Mouse (Mus musculus): ENCODE data around the gene Msantd2. TPM values are rescaled to one million over a fixed set of nuclear protein-coding genes. Genes with fewer than 3 reads are reported as not detected.

The Msantd2 gene
- polyA plus RNA-seq, 1 experiment: 10.4 TPM

DNA sequence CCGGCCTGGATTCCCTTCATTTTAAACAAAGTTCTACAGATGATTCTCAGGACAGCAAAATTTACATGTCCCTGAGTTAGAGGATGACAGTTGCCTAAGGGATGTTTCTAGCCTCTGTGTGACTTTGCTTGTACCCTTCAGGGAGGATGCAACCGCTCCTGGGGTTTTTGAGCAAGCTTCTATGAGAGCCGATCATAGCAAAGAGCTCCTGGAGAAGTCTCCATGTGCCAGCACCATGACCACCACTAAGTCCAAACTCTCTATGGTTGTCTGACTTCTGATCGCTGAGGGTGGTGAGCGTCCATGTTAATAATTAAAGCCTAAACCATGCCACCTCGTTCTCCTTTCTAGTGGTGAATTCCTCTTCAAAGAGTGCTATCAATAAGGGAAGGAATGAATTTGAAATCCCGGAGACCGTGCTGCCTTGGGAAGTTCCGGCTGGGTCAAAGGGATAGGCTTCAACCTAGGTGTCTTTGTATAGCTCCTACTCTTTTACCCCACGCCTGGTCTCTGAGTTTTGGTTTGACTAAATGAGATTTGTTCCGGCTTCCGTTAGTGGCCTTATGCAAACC lies 54.8 kb downstream of the Msantd2 start:
- no peak overlapping the region; the same call in none of the 2 replicates for H3K4me3 ChIP-seq (ENCODE audit: insufficient read depth, low read depth, low read length)
- H3K27ac ChIP-seq (replicated peaks; ENCODE audit: low read depth, low read length): peak overlapping the region; percentile 76
- H3K4me1 ChIP-seq (ENCODE audit: control insufficient read depth, insufficient read depth, insufficient read length, low read length): peaks cover 38% of the 10 kb centered on the region

- Histone ChIP-seq H3K4me1 (ENCODE audit: control insufficient read depth, insufficient read depth, insufficient read length, low read length) (peaks cover 32% of the 10 kb centered on the region), H3K4me3 (ENCODE audit: insufficient read depth, low read depth, low read length) (peak overlapping the region; percentile 54), H3K27ac (replicated peaks; ENCODE audit: low read depth, low read length) (peak overlapping the region; percentile 57; the same call in 1 of the 2 replicates)
Observed at GRCm38 (mm10) chr9:37544447-37545165, 55.5 kb downstream of the Msantd2 start.

DNA sequence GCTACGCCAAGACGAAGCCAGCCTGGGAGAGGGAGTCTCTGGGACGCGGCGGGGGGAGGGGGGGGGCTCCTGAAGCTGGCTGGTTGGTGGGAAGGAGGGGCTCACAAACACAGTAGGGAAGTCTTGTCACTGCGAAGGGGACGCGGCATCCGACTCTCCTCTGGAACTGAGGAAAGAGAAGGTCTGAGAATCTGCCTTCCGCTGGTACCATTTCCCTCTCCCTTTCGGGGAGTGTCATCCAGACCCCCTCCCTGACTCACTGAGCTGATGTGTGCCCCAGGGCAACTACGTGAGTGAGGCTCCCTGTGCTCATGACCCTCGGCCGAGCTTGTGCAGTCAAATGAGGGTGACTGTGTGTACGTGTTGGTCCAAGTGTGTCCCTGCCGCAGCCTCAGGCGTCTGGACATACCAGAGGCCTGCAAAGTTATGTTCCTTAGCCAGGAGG lies 56.1 kb downstream of the Msantd2 start:
- Histone ChIP-seq H3K4me1 (ENCODE audit: control insufficient read depth, insufficient read depth, insufficient read length, low read length) (peaks cover 26% of the 10 kb centered on the region), H3K27ac (replicated peaks; ENCODE audit: low read depth, low read length) (peak overlapping the region; percentile 21; the same call in 1 of the 2 replicates), H3K4me3 (ENCODE audit: insufficient read depth, low read depth, low read length) (peak overlapping the region; percentile 54)

- Histone ChIP-seq H3K4me1 (ENCODE audit: control insufficient read depth, insufficient read depth, insufficient read length, low read length) (peaks cover 23% of the 10 kb centered on the region), H3K27ac (replicated peaks; ENCODE audit: low read depth, low read length) (0 out of 2 replicates have a peak overlapping the region, but pooled peaks have one; percentile 21), H3K4me3 (ENCODE audit: insufficient read depth, low read depth, low read length) (no peak overlapping the region)
Observed at GRCm38 (mm10) chr9:37545847-37546452, 56.8 kb downstream of the Msantd2 start.

- Histone ChIP-seq H3K4me3 (ENCODE audit: insufficient read depth, low read depth, low read length) (no peak overlapping the region), H3K27ac (replicated peaks; ENCODE audit: low read depth, low read length) (no peak overlapping the region), H3K4me1 (ENCODE audit: control insufficient read depth, insufficient read depth, insufficient read length, low read length) (peaks cover 15% of the 10 kb centered on the region)
Observed at GRCm38 (mm10) chr9:37546889-37547288, 57.8 kb downstream of the Msantd2 start.

GRCm38 (mm10) chr9:37550435-37550834 lies 61.3 kb downstream of the Msantd2 start:
- H3K27ac ChIP-seq (replicated peaks; ENCODE audit: low read depth, low read length): no peak overlapping the region
- no peak overlapping the region for H3K4me3 ChIP-seq (ENCODE audit: insufficient read depth, low read depth, low read length)
- H3K4me1 ChIP-seq (ENCODE audit: control insufficient read depth, insufficient read depth, insufficient read length, low read length): peaks cover 2% of the 10 kb centered on the region; the same call in 1 of the 2 replicates

DNA sequence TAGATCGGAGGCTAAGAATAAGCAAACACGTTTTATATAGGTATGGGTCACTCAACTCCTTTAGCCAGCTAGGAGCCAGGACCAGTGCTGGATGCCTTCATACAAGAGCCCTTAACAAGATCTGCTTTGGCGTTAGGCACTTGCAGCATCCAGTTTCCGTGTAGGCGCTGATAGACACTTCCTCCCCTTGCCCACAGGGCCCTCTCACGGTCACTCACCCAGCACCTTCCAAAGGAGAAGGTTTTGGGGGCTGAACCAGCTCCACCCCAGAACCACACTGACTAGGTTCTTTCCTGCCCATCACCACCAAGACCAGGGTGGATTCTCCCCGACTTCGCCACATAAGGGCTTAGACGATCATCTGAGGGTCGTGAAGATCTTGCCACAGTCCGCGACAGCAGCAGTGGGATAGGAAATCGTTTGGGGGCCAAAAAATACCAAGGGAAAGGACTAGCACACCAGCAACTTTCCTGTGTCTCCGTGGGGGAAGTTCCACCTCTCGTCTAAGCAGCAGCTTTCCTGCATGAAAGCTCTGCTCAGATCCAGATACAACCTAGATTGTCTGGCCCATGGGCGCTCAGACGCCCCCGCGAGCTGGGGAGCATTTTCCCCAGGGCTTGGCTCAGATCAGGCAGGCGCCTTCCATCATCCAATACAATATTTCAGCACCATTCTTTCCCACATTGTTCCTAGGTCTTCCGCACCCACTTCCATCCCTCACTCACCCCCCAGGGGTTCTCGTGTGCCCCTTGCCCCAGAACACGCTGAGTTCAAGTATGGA lies 62.8 kb downstream of the Msantd2 start:
- no peak overlapping the region for H3K27ac ChIP-seq (replicated peaks; ENCODE audit: low read depth, low read length)
- peak overlapping the region; percentile 32 for H3K4me3 ChIP-seq (ENCODE audit: insufficient read depth, low read depth, low read length)
- H3K4me1 ChIP-seq (ENCODE audit: control insufficient read depth, insufficient read depth, insufficient read length, low read length): 0 out of 2 replicates have a peak, but pooled peaks cover 2% of the 10 kb centered on the region

DNA sequence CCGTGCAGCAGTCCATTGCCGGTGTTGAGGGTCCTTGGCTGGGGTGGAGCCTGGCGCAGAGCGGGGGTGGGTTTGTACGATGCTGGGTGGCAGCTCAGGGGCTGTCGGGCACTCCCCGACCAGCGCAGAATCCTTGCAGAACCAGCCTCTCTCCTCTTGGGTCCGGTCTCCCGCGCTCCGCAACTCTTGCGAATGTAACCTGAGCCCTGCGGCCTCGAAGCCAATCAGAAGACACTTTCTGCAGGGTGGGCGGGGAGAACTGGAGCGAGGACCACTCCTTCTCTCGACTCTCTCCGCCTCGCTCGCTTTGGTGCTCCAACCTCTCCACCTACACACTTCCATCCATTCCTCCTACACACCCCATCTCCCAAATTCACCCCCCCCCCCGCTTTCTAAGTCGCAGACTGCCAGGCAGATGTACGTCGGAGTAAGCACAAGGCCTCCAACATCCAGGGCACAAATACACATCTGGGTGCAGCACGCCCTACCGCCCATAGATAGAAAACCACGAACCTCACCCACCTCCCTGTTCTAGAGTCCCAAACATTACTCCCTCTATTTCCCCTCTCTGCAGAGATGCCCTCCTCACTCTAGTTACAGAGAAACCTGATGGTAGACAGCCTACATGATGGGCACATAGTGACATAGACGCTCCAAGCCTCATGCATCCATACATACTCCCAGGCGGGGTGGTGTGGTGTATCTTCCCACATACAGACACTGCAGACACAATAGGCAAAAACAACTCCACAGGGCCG lies 63.6 kb downstream of the Msantd2 start, which contains the start of gene Nrgn:
Nrgn (minus strand) TSS at position 369 of the 758 bp plus-strand sequence.
- H3K4me1 ChIP-seq (ENCODE audit: control insufficient read depth, insufficient read depth, insufficient read length, low read length): 0 out of 2 replicates have a peak, but pooled peaks cover 2% of the 10 kb centered on the region
- H3K27ac ChIP-seq (replicated peaks; ENCODE audit: low read depth, low read length): no peak within 1 kb of the TSS
- H3K4me3 ChIP-seq (ENCODE audit: insufficient read depth, low read depth, low read length): peak within 1 kb of the TSS; percentile 32

GRCm38 (mm10) chr9:37554279-37554678 lies 65.2 kb downstream of the Msantd2 start:
- Histone ChIP-seq H3K4me1 (ENCODE audit: control insufficient read depth, insufficient read depth, insufficient read length, low read length) (0 out of 2 replicates have a peak, but pooled peaks cover 2% of the 10 kb centered on the region), H3K27ac (replicated peaks; ENCODE audit: low read depth, low read length) (no peak overlapping the region), H3K4me3 (ENCODE audit: insufficient read depth, low read depth, low read length) (no peak overlapping the region)

DNA sequence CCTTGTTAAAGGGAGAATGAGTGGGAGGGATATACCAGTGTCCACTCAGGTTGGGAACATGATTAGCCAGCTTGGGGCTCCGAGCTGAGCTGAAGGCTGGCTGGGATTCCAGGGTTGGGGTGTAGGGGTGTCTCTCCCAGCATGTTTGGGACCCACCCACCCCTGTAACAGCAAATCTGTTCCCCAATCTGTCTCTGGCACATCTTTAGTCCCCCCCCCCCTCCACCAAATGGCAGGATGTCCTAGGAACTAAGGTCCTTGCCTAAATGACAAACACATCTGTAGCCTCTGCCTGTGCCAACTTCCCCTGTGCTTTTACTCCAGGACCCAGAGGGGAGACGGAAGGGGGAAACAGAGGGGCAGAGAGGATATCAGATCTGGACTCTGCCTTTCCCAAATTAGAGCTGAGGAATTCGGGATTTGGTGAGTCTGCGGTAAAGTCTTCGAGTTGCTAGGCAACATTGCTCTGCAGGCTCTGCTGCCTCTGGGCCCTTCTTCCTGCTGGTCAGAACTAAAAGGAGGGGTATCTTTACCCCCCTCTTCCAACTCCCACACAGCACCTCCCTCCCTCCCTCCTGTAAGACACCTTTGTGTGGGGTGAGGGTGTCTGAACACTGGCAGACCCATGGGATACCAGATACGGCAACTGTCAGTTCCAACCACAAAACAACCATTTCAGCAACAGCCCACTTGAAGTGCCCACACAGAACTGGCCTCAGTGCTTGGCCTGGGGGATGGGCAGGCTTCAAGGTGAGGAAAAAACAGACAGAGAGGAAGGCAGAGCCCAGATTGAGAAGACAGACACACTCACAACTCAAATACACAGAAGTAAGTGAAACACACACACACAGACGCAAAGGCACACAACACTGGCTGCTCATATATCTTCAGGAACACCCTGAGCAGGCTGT lies 66.0 kb downstream of the Msantd2 start, which contains the start of gene Siae:
Siae (plus strand) TSS at position 861 of the 911 bp plus-strand sequence.
- Histone ChIP-seq H3K27ac (replicated peaks; ENCODE audit: low read depth, low read length) (no peak within 1 kb of the TSS), H3K4me1 (ENCODE audit: control insufficient read depth, insufficient read depth, insufficient read length, low read length) (0 out of 2 replicates have a peak, but pooled peaks cover 2% of the 10 kb centered on the region), H3K4me3 (ENCODE audit: insufficient read depth, low read depth, low read length) (no peak within 1 kb of the TSS)

DNA sequence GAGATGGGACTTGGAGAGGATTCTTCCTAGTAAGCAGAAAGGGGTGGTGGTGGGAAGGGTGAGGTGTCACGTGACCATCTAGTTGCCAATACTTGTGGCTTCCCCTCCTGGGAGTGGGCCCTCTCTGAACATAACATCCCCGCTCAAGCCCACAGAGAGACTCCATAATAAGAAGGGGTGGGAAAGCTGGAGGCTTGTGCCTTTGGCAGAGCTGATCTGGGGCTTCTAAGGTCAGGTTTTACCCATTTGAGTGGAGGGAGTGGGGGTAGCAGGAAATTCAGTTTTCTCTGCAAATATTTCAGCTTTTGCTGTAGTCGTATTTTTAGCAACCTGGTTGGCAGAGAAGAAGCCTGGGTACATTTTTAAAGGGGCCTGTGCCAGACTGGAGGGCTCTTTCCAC lies 67.2 kb downstream of the Msantd2 start:
- no peak overlapping the region for H3K27ac ChIP-seq (replicated peaks; ENCODE audit: low read depth, low read length)
- no peak overlapping the region for H3K4me3 ChIP-seq (ENCODE audit: insufficient read depth, low read depth, low read length)
- 0 out of 2 replicates have a peak, but pooled peaks cover 2% of the 10 kb centered on the region for H3K4me1 ChIP-seq (ENCODE audit: control insufficient read depth, insufficient read depth, insufficient read length, low read length)

GRCm38 (mm10) chr9:37560617-37561016 lies 71.5 kb downstream of the Msantd2 start:
- Histone ChIP-seq H3K27ac (replicated peaks; ENCODE audit: low read depth, low read length) (no peak overlapping the region), H3K4me1 (ENCODE audit: control insufficient read depth, insufficient read depth, insufficient read length, low read length) (no peaks in the 10 kb centered on the region), H3K4me3 (ENCODE audit: insufficient read depth, low read depth, low read length) (no peak overlapping the region)

DNA sequence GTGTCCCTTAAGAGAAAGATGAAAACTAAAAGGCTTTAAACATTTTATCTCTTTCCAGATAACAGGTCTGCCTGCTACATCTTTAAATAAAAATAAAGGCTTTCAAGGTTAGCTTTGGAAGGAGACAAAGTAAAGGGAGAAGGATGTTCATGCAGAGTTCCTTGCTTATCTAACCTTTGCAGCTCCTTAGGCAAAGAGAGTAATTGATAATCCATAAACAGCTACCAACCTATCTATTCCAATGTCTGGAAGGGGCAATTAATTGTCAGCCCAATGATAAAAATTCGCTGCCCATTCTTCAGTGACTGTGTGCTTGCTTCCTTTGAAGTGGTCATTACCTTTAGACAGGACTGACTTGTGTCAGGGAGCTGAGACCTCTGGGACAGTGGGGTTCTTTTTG lies 74.7 kb downstream of the Msantd2 start:
- Histone ChIP-seq H3K4me3 (ENCODE audit: insufficient read depth, low read depth, low read length) (no peak overlapping the region), H3K27ac (replicated peaks; ENCODE audit: low read depth, low read length) (no peak overlapping the region), H3K4me1 (ENCODE audit: control insufficient read depth, insufficient read depth, insufficient read length, low read length) (peaks cover 12% of the 10 kb centered on the region)
